Mouse (Mus musculus) MEL-GATA-1-ER (cell line): ENCODE measurements at regions not wholly inside any gene's neighbourhood (a gene's known extent, or its start where the extent isn't known, plus 50 kb on each side); places are given as distances from the start of the nearest gene placed in this dataset.

Source experiments
- DNase-seq: peaks from one replicate; pipeline ENCODE4 v3.0.0-alpha.2; 2012; ENCODE audit warnings: low read depth; ENCODE audit errors: extremely low read depth

- DNase-seq, result no peak
These were observed 101.8 kb downstream of the Vgll3 start for GRCm38 (mm10) chr16:65916831-65917230.

- DNase-seq, result no peak
These were observed 110.9 kb downstream of the Vgll3 start for GRCm38 (mm10) chr16:65925986-65926385.

- no peak for DNase-seq
These were observed 148.8 kb downstream of the Vgll3 start for GRCm38 (mm10) chr16:65963829-65964228.

- DNase-seq, result no peak
These were observed 149.2 kb downstream of the Vgll3 start for GRCm38 (mm10) chr16:65964260-65964659.

- DNase-seq, result no peak
These were observed 162.0 kb downstream of the Vgll3 start for GRCm38 (mm10) chr16:65977075-65977474.

- no peak for DNase-seq
These were observed 172.1 kb downstream of the Vgll3 start for GRCm38 (mm10) chr16:65987186-65987585.

GRCm38 (mm10) chr16:65999343-65999742, 184.3 kb downstream of the Vgll3 start:
- no peak for DNase-seq

GRCm38 (mm10) chr16:66000728-66001273, 185.7 kb downstream of the Vgll3 start:
- DNase-seq, result no peak

- no peak for DNase-seq
These were observed 189.6 kb downstream of the Vgll3 start for GRCm38 (mm10) chr16:66004689-66005088.

- DNase-seq, result peak; percentile 39
These were observed 191.0 kb downstream of the Vgll3 start for GRCm38 (mm10) chr16:66005954-66006580.

GRCm38 (mm10) chr16:66013608-66014007, 198.6 kb downstream of the Vgll3 start:
- DNase-seq, result peak; percentile 20

GRCm38 (mm10) chr16:66014861-66015602, 200.0 kb downstream of the Vgll3 start:
- DNase-seq, result no peak

- DNase-seq, result no peak
These were observed 202.0 kb downstream of the Vgll3 start for GRCm38 (mm10) chr16:66017040-66017439.

GRCm38 (mm10) chr16:66023397-66023796, 208.3 kb downstream of the Vgll3 start:
- DNase-seq, result no peak
